In the genomic region with DNA sequence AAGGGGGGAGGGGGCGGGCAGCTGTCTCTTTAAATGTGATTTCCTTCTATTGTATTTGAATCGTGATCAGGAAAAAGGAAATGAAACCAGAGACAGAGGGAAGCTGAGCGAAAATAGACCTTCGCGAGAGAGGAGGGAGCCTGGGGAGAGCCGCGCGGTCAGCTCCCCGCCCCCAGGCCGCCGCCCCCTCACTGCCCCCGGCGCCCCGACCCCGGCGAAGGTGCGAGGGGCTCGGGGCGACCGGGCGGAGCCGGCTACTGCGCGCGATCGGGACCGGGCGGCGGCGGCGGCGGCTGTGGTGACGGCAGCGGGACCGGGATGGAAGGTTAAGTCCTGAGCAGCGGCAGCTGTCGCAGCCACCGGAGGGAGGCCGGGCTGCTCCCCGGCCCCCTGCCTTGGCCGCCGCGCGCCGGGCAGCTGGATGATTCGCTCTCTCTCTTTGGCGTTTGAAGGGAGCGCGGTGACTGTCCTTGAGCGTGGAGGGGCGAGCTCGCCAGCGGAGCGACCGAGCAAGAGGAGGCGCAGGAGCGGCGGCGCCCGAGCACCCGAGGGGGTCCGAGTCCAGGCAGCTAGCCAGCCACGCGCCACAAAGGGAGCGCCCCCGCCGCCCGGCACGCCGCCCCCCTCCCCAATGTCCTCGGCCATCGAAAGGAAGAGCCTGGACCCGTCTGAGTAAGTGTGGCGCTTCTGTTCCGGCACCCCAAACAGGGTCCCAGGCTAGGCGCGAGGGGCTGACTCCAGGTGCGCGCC, we compare ENCODE assay signal across 7 mouse cellular contexts. TPM values are rescaled to one million over a fixed set of nuclear protein-coding genes. Genes with fewer than 3 reads are reported as not detected.
DNase-seq lines count a peak whose midpoint lies in the region; ATAC-seq lines count a peak whose summit lies in the region.

No protein-coding gene starts in this region.

- H3K4me2 ChIP-seq in hindbrain, embryonic 16.5 days (ENCODE audit: low read length): peak overlapping the region; percentile 96
- H3K4me2 ChIP-seq in limb, embryonic 11.5 days (ENCODE audit: low read depth, severe bottlenecking): peak overlapping the region; percentile 96
- peak overlapping the region; percentile 93 for H3K4me2 ChIP-seq in midbrain, embryonic 11.5 days

- H3K27ac ChIP-seq in hindbrain, embryonic 16.5 days (ENCODE audit: low read depth, low read length): peak overlapping the region; percentile 86
- H3K27ac ChIP-seq in limb, embryonic 11.5 days (replicated peaks; ENCODE audit: low read depth, low read length): peak overlapping the region; percentile 32
- H3K27ac ChIP-seq in midbrain, embryonic 11.5 days (ENCODE audit: low read depth, low read length): peak overlapping the region; percentile 75

- H3K4me3 ChIP-seq in hindbrain, embryonic 16.5 days (ENCODE audit: low read length): peak overlapping the region; percentile 81
- H3K4me3 ChIP-seq in limb, embryonic 11.5 days (ENCODE audit: low read depth, low read length): peak overlapping the region; percentile 55
- H3K4me3 ChIP-seq in midbrain, embryonic 11.5 days (ENCODE audit: low read depth, low read length): peak overlapping the region; percentile 74

- peaks cover 12% of the 10 kb centered on the region for H3K4me1 ChIP-seq in hindbrain, embryonic 16.5 days (ENCODE audit: control insufficient read depth, insufficient read depth, low read depth, low read length)
- H3K4me1 ChIP-seq in limb, embryonic 11.5 days (ENCODE audit: control insufficient read depth, insufficient read depth, low read length): peaks cover 6% of the 10 kb centered on the region
- peaks cover 4% of the 10 kb centered on the region for H3K4me1 ChIP-seq in midbrain, embryonic 11.5 days (ENCODE audit: control insufficient read depth, insufficient read depth, low read length)

- H3K36me3 ChIP-seq in hindbrain, embryonic 16.5 days (ENCODE audit: control insufficient read depth, insufficient read depth, low read length): no peaks in the 10 kb centered on the region
- H3K36me3 ChIP-seq in limb, embryonic 11.5 days (ENCODE audit: control insufficient read depth, insufficient read depth, low read length): no peaks in the 10 kb centered on the region
- no peaks in the 10 kb centered on the region for H3K36me3 ChIP-seq in midbrain, embryonic 11.5 days (ENCODE audit: control insufficient read depth, insufficient read depth, low read length)

- H3K9me3 ChIP-seq in hindbrain, embryonic 16.5 days (ENCODE audit: control insufficient read depth, low read length): no peaks in the 10 kb centered on the region
- H3K9me3 ChIP-seq in limb, embryonic 11.5 days (ENCODE audit: control insufficient read depth, low read length): no peaks in the 10 kb centered on the region
- H3K9me3 ChIP-seq in midbrain, embryonic 11.5 days (ENCODE audit: control insufficient read depth, low read length): no peaks in the 10 kb centered on the region

- WGBS in hindbrain, embryonic 16.5 days: under 1% methylated on average over 46 of the region's 79 CpGs
- under 1% methylated on average over 55 of the region's 79 CpGs for WGBS in limb, embryonic 11.5 days
- under 1% methylated on average over 58 of the region's 79 CpGs for WGBS in midbrain, embryonic 11.5 days

- H3K9ac ChIP-seq in hindbrain, embryonic 16.5 days (ENCODE audit: low read depth, low read length): peak overlapping the region; percentile 89
- H3K9ac ChIP-seq in limb, embryonic 11.5 days (ENCODE audit: low read length): peak overlapping the region; percentile 69
- H3K9ac ChIP-seq in midbrain, embryonic 11.5 days (ENCODE audit: low read length): peak overlapping the region; percentile 84

- peak; percentile 69 for ATAC-seq in hindbrain, embryonic 16.5 days
- ATAC-seq in limb, embryonic 11.5 days (ENCODE audit: insufficient number of reproducible peaks, low FRiP score, low TSS enrichment, low read depth): 0 out of 2 replicates have a peak, but pooled peaks have one; percentile 44
- ATAC-seq in midbrain, embryonic 11.5 days (ENCODE audit: low FRiP score): peak; percentile 76

- DNase-seq in adrenal gland, adult (ENCODE audit: inconsistent age in 2 of 2, low spot score in 1 of 2): peak; percentile 70 to 89
- peak; percentile 54 to 58 for DNase-seq in cerebellum, postnatal 25 days
- DNase-seq in gastrocnemius, postnatal 10 days: peak; percentile 64
- DNase-seq in limb, embryonic 11.5 days (ENCODE audit: low spot score): peak; percentile 68
- DNase-seq in midbrain, embryonic 11.5 days (ENCODE audit: low spot score, missing footprints): peak; percentile 96
- DNase-seq in spleen, adult 12 weeks (ENCODE audit: low spot score): peak; percentile 56

- H3K27me3 ChIP-seq in hindbrain, embryonic 16.5 days (replicated peaks; ENCODE audit: control insufficient read depth, insufficient read depth, low read length): no peaks in the 10 kb centered on the region; the same call in 1 of the 2 replicates
- peaks cover 10% of the 10 kb centered on the region; the same call in 1 of the 2 replicates for H3K27me3 ChIP-seq in limb, embryonic 11.5 days (ENCODE audit: control insufficient read depth, insufficient read depth, low read length)
- H3K27me3 ChIP-seq in midbrain, embryonic 11.5 days (ENCODE audit: control insufficient read depth, insufficient read depth, low read length): peaks cover 13% of the 10 kb centered on the region

RNA-seq across cellular contexts. Expression of a gene that starts 12.4 kb away (rescaled TPM):
- total RNA-seq in gastrocnemius, postnatal 10 days (2021): 10 to 100 TPM; 11.9 to 14.1 TPM
- 30.9 TPM in 2 replicates for polyA plus RNA-seq in hindbrain, embryonic 16.5 days (2015; fragmentation: Nextera tagmentation; extraction: Ambion mirVana)
- 35.6 and 42.3 TPM in 2 replicates for polyA plus RNA-seq in limb, embryonic 11.5 days (2014; fragmentation: Nextera tagmentation; extraction: Ambion mirVana)
- 25.8 and 28.6 TPM in 2 replicates for polyA plus RNA-seq in midbrain, embryonic 11.5 days (2014; fragmentation: Nextera tagmentation; extraction: Ambion mirVana)

RNA-seq across cellular contexts. Expression of a gene that starts 57.3 kb away (rescaled TPM):
- total RNA-seq in gastrocnemius, postnatal 10 days (2021): 10 to 100 TPM; 48.8 to 51.2 TPM
- 74.0 and 77.8 TPM in 2 replicates for polyA plus RNA-seq in hindbrain, embryonic 16.5 days (2015; fragmentation: Nextera tagmentation; extraction: Ambion mirVana)
- polyA plus RNA-seq in limb, embryonic 11.5 days (2014; fragmentation: Nextera tagmentation; extraction: Ambion mirVana): 53.0 and 54.6 TPM in 2 replicates
- polyA plus RNA-seq in midbrain, embryonic 11.5 days (2014; fragmentation: Nextera tagmentation; extraction: Ambion mirVana): 60.1 and 72.8 TPM in 2 replicates

RNA-seq across cellular contexts. Expression of a gene that starts 57.9 kb away (rescaled TPM):
- not detected for total RNA-seq in gastrocnemius, postnatal 10 days (2021)
- 2.3 and 2.8 TPM in 2 replicates for polyA plus RNA-seq in hindbrain, embryonic 16.5 days (2015; fragmentation: Nextera tagmentation; extraction: Ambion mirVana)
- polyA plus RNA-seq in limb, embryonic 11.5 days (2014; fragmentation: Nextera tagmentation; extraction: Ambion mirVana): 1.5 and 1.8 TPM in 2 replicates
- polyA plus RNA-seq in midbrain, embryonic 11.5 days (2014; fragmentation: Nextera tagmentation; extraction: Ambion mirVana): 1.1 and 1.5 TPM in 2 replicates

Comparison
In these comparisons a context has a peak if more than half of its experiments do, and no peak if none do; other contexts are left out.
1. Peak in every context shown above with its lines: DNase-seq, ATAC-seq, H3K4me3 ChIP-seq and H3K27ac ChIP-seq.
2. H3K27ac ChIP-seq: peak in every context shown above with its lines; median percentile 86 in hindbrain, embryonic 16.5 days; 75 in midbrain, embryonic 11.5 days; 32 in limb, embryonic 11.5 days.